Mouse (Mus musculus) kidney, adult 10 weeks (tissue): ENCODE data around the gene Gm14085. TPM values are rescaled to one million over a fixed set of nuclear protein-coding genes. Genes with fewer than 3 reads are reported as not detected.

Experiments used
- polyA plus RNA-seq: library from polyadenylated mRNA; stranded (reverse); fragments of 350-450 nt; fragmentation: Illumina TruSeq; extraction: RNeasy Lipid Tissue Mini Kit (QIAGEN cat#74804); gene quantifications from one replicate; pipeline ENCODE4 v1.2.3, GENCODE M21; 2014; ENCODE audit warnings: low read depth, low replicate concordance

Gene Gm14085
- not detected for polyA plus RNA-seq

DNA sequence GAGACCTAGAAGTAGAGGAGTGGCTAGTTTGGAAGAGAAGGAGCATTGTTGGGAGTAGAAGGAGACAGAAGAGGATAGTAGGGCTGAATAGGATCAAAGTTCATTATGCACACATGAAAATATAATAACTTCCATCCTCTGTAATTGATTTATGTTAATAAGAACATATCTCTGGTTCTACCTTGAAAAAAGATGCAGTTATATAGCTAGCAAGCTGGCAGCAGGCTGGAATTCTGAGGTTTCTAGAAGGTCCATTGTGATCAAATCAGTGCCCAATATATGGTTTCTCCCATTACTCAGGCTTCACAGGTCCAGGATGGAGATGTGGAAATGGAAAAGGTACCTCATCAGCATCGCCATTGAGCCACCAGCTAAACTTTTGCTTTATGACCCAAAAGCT is at the start of gene Gm14085:
Gene Gm14085 (plus strand): TSS at position 301 of the 400 bp plus-strand sequence.

Other genes starting within 250 kb of the Gm14085 start
- gene Duox2, start 186.5 kb upstream of the Gm14085 start, polyA plus RNA-seq: not detected
- not detected for gene Duoxa2, start 186.0 kb upstream of the Gm14085 start, polyA plus RNA-seq
- gene Duoxa1, start 171.2 kb upstream of the Gm14085 start, polyA plus RNA-seq: not detected
- gene Duox1, start 169.3 kb upstream of the Gm14085 start, polyA plus RNA-seq: not detected
- gene Shf, start 115.8 kb upstream of the Gm14085 start, polyA plus RNA-seq: 0.32 TPM
- gene Slc28a2, start 58.5 kb upstream of the Gm14085 start, polyA plus RNA-seq: not detected
- 2,427 TPM for gene Gatm, start 126.4 kb downstream of the Gm14085 start, polyA plus RNA-seq
- 0.93 TPM for gene AA467197, start 152.0 kb downstream of the Gm14085 start, polyA plus RNA-seq
- 56.2 TPM for gene Slc30a4, start 217.7 kb downstream of the Gm14085 start, polyA plus RNA-seq